Mouse (Mus musculus) stomach, embryonic 16.5 days (tissue): ENCODE measurements around the gene Fyb. TPM values are rescaled to one million over a fixed set of nuclear protein-coding genes. Genes with fewer than 3 reads are reported as not detected.
A peak's percentile ranks its signal among the peaks of the same experiment; 100 is the strongest.

Experiments used
- ATAC-seq: fragments of 200-750 bp; cut with Nextera tagmentation; 2 replicates; pipeline ENCODE4 v1.8.0; 2017; ENCODE audit warnings: moderate number of reproducible peaks, moderate TSS enrichment; ENCODE audit not compliant: insufficient read depth, low FRiP score
- H3K27ac ChIP-seq: fragments of 300-500 bp; sonication (generic); 2 replicates; pipeline ENCODE4 v1.5.1; 2014; ENCODE audit warnings: low read length
- H3K27me3 ChIP-seq: fragments of 300-500 bp; sonication (generic); 2 replicates; pipeline ENCODE4 v1.6.1; 2014; ENCODE audit warnings: low read length, control low read depth, mixed read lengths; ENCODE audit not compliant: control insufficient read depth, insufficient read depth
- H3K36me3 ChIP-seq: fragments of 300-500 bp; sonication (generic); 2 replicates; pipeline ENCODE4 v1.6.1; 2014; ENCODE audit warnings: low read length; ENCODE audit not compliant: control insufficient read depth, insufficient read depth
- H3K4me1 ChIP-seq: fragments of 300-500 bp; sonication (generic); 2 replicates; pipeline ENCODE4 v1.6.1; 2014; ENCODE audit warnings: low read length, control low read depth, mixed read lengths; ENCODE audit not compliant: control insufficient read depth, insufficient read depth
- H3K4me2 ChIP-seq: fragments of 300-500 bp; sonication (generic); 2 replicates; pipeline ENCODE4 v1.6.1; 2014; ENCODE audit warnings: low read depth, low read length, mixed read lengths
- H3K4me3 ChIP-seq: fragments of 300-500 bp; sonication (generic); replicated peaks from 2 replicates; pipeline ENCODE4 v1.5.1; 2014; ENCODE audit warnings: mild to moderate bottlenecking, low read length
- H3K9ac ChIP-seq: fragments of 300-500 bp; sonication (generic); 2 replicates; pipeline ENCODE4 v1.6.1; 2014; ENCODE audit warnings: low read length
- H3K9me3 ChIP-seq: fragments of 300-500 bp; sonication (generic); replicated peaks from 2 replicates; pipeline ENCODE4 v1.6.1; 2016; ENCODE audit warnings: low read length, control low read depth; ENCODE audit not compliant: control insufficient read depth
- WGBS: fragments of 180-500 bp; shearing (Covaris S2); extraction: QIAGEN DNeasy Blood & Tissue Kit; methylation state at CpG from one replicate; pipeline ENCODE4 v1.1.7; 2014; 5-methylcytosine and 5-hydroxymethylcytosine counted together
- polyA plus RNA-seq: library from polyadenylated mRNA; unstranded; fragments of >200 nt; fragmentation: Nextera tagmentation; extraction: Ambion mirVana; gene quantifications from 2 replicates; pipeline ENCODE4 v1.2.1, GENCODE M21; 2015

The Fyb gene
- polyA plus RNA-seq, 1 experiment from 2014 or later: 13.8 TPM

- Histone ChIP-seq H3K4me1 (no peaks in the 10 kb centered on the region), H3K27ac (no peak overlapping the region), H3K36me3 (no peaks in the 10 kb centered on the region), H3K4me2 (no peak overlapping the region), H3K4me3 (no peak overlapping the region), H3K9me3 (no peaks in the 10 kb centered on the region), H3K27me3 (no peaks in the 10 kb centered on the region), H3K9ac (no peak overlapping the region)
- WGBS: 88% methylated on average over 3 of the region's 3 CpGs
- ATAC-seq: no peak
Observed at GRCm38 (mm10) chr15:6525386-6525785, 2.7 kb downstream of the Fyb start.

DNA sequence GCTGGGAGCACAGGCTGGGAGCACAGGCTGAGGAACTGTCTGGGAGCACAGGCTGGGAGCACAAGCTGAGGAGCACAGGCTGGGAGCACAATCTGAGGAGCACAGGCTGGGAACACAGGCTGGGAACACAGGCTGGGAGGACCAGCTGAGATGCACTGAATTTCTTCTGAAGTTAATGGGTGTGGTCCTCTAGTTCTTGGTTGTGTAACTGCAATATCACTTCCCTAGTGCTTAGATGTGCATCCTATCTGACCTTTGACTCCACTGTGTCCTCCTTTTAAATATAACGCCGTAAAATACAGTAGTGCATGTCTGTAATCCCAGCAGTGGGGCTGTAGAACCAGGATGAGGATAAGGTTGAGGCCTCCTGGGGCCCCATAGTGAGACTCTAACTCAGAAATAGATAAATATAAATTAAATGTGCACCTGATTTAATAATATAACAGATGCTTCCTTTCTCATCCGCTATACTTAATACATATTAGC lies 11.2 kb downstream of the Fyb start:
- Histone ChIP-seq H3K36me3 (no peaks in the 10 kb centered on the region), H3K9ac (no peak overlapping the region), H3K27ac (no peak overlapping the region), H3K27me3 (no peaks in the 10 kb centered on the region), H3K4me3 (no peak overlapping the region), H3K4me2 (no peak overlapping the region), H3K4me1 (no peaks in the 10 kb centered on the region), H3K9me3 (no peaks in the 10 kb centered on the region)
- WGBS: 86% methylated on average over 3 of the region's 3 CpGs
- ATAC-seq: no peak

DNA sequence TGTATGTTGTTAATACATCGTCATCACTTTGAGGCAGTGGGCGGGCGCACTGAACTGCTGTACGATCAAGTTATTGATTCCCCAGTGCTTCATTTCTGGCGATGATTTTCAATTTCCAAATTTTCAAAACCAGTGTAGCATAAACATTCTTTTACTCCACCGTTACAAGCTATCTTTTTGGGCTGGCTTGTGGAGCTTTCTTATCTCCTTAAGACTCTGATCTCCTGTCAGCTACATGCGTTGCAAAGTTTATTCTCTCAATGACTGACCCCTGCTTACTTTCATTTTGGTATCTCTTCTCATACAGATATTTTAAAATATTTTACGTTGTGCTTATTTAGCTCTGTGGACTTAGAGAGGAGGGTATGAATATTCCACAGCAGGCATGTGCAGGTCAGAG lies 11.9 kb downstream of the Fyb start:
- no peaks in the 10 kb centered on the region for H3K4me1 ChIP-seq
- ATAC-seq: no peak
- no peak overlapping the region for H3K4me3 ChIP-seq
- H3K27ac ChIP-seq: no peak overlapping the region
- H3K9me3 ChIP-seq: no peaks in the 10 kb centered on the region
- 68% methylated on average over 8 of the region's 8 CpGs for WGBS
- no peak overlapping the region for H3K4me2 ChIP-seq
- no peaks in the 10 kb centered on the region for H3K36me3 ChIP-seq
- no peak overlapping the region for H3K9ac ChIP-seq
- H3K27me3 ChIP-seq: no peaks in the 10 kb centered on the region

DNA sequence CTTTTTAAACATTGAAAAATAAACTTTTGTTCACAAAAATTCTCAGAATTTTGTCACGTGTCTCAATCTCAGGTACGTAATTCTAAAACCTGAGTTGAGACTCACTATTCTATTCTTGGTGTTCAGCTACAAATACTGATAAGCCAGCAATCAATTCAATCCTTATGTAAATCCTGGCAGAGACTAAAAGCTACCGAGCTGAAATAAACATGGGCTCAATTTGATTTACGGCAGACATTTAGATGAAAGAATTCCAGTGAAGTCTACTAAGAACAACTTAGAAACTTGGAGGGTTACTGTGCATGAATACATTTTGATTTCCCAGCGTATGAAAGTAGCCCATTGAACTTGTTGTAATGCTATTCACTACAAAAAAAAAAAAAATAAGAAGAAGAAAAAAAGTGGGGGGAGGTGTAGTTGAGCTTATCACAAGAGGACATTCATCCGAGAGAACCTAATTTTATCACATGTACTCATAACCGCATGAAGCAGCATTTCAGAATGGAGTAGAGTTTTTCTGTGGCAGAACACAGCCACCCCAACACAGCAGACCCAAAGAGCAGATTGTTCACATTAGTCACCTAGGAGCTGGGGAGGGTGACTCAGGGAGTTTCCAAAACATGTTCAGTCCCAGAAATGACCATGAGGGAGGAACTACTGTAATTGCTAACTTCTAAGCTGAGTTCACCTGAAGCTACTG lies 17.1 kb downstream of the Fyb start:
- Histone ChIP-seq H3K9me3 (no peaks in the 10 kb centered on the region), H3K4me1 (no peaks in the 10 kb centered on the region; the same call in 1 of the 2 replicates), H3K27ac (no peak overlapping the region), H3K4me3 (no peak overlapping the region), H3K4me2 (no peak overlapping the region), H3K9ac (no peak overlapping the region), H3K27me3 (no peaks in the 10 kb centered on the region), H3K36me3 (no peaks in the 10 kb centered on the region)
- peak; percentile 29; the same call in 1 of the 2 replicates for ATAC-seq
- 18% methylated on average over 7 of the region's 7 CpGs for WGBS

DNA sequence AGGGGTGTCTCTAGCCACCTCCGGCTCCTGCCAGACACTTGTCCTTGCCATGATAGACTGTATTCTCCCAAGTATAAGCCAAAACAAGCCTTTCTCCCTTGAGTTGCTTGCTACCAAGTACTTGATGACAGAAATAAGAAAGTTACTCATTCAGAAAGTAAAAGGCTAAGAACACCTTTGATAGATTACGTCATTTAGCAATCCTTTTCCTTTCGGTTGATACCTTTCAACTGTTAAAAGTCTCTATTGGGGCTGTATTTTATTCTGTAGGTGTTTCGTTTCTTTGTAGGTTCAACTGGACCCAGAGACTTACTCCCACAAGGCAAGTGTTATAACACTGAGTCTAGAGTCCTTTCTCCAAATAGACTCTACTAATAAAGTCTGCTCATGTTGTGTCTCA lies 26.3 kb downstream of the Fyb start:
- Histone ChIP-seq H3K9me3 (no peaks in the 10 kb centered on the region), H3K9ac (no peak overlapping the region), H3K27ac (no peak overlapping the region), H3K4me2 (no peak overlapping the region), H3K27me3 (no peaks in the 10 kb centered on the region), H3K4me3 (no peak overlapping the region), H3K36me3 (no peaks in the 10 kb centered on the region), H3K4me1 (no peaks in the 10 kb centered on the region)
- ATAC-seq: no peak
- 92% methylated on average over 4 of the region's 4 CpGs for WGBS

GRCm38 (mm10) chr15:6551875-6552274 lies 29.2 kb downstream of the Fyb start:
- WGBS: 84% methylated on average over 7 of the region's 7 CpGs
- Histone ChIP-seq H3K27ac (no peak overlapping the region), H3K9me3 (no peaks in the 10 kb centered on the region), H3K36me3 (no peaks in the 10 kb centered on the region), H3K4me2 (no peak overlapping the region), H3K9ac (no peak overlapping the region), H3K27me3 (no peaks in the 10 kb centered on the region), H3K4me3 (no peak overlapping the region), H3K4me1 (no peaks in the 10 kb centered on the region)
- ATAC-seq: no peak

GRCm38 (mm10) chr15:6554742-6555141 lies 32.1 kb downstream of the Fyb start:
- Histone ChIP-seq H3K27ac (no peak overlapping the region), H3K27me3 (no peaks in the 10 kb centered on the region), H3K4me3 (no peak overlapping the region), H3K36me3 (no peaks in the 10 kb centered on the region), H3K9me3 (no peaks in the 10 kb centered on the region), H3K4me1 (peaks cover 6% of the 10 kb centered on the region; the same call in 1 of the 2 replicates), H3K9ac (no peak overlapping the region), H3K4me2 (no peak overlapping the region)
- no peak for ATAC-seq
- WGBS: 85% methylated on average over 4 of the region's 4 CpGs

DNA sequence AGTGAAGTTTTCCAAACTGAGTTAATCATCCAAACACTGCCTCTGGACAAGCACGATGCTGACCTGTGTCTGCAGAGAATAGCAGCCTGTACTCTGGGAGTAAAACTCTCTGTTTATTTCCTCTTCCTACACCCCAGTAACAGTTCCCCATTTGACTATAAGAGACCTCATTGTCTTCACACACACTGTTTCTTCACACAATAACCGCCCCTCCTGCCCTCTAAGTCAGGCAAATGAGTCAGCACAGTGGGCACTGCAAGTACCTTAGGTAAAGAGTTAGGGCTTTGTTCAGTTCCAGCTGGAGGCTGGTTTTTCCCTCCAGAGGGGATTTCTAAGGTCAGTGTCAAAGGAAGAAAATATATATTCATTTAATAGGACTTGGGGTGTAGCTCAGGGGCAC lies 32.9 kb downstream of the Fyb start:
- 48% methylated on average over 2 of the region's 2 CpGs for WGBS
- Histone ChIP-seq H3K4me2 (no peak overlapping the region), H3K4me1 (peaks cover 10% of the 10 kb centered on the region; the same call in 1 of the 2 replicates), H3K9ac (no peak overlapping the region), H3K4me3 (no peak overlapping the region), H3K27me3 (no peaks in the 10 kb centered on the region), H3K27ac (no peak overlapping the region), H3K36me3 (no peaks in the 10 kb centered on the region), H3K9me3 (no peaks in the 10 kb centered on the region)
- no peak; the same call in 1 of the 2 replicates for ATAC-seq

DNA sequence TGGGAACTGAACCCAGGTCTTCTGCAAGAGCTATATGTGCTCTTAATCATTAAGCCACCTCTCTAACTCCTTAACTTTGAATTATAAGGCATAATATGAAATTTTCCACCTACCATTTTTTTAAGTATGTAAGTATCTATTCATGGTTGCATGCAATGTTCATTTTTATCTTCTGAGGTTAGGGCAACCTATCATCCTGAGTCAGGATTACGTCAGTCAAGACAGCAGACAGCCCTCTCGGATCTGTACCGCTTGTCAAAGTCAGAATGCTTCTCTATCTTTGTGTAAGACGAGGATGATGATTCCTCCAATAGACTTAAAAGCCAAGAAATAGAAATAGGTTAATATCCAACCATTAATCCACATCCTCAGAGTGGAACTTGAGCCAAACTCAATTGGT lies 33.6 kb downstream of the Fyb start:
- ATAC-seq: no peak

More for the DNA sequence above, 33.6 kb downstream of the Fyb start:
- no peak overlapping the region for H3K4me3 ChIP-seq
- no peaks in the 10 kb centered on the region for H3K9me3 ChIP-seq
- no peak overlapping the region for H3K27ac ChIP-seq
- no peak overlapping the region for H3K4me2 ChIP-seq
- WGBS: 85% methylated on average over 4 of the region's 4 CpGs
- H3K4me1 ChIP-seq: peaks cover 10% of the 10 kb centered on the region; the same call in 1 of the 2 replicates
- H3K27me3 ChIP-seq: no peaks in the 10 kb centered on the region
- H3K9ac ChIP-seq: no peak overlapping the region
- no peaks in the 10 kb centered on the region for H3K36me3 ChIP-seq
